Mouse (Mus musculus): ENCODE measurements around the gene Tnfsf8.

The Tnfsf8 gene

DNA sequence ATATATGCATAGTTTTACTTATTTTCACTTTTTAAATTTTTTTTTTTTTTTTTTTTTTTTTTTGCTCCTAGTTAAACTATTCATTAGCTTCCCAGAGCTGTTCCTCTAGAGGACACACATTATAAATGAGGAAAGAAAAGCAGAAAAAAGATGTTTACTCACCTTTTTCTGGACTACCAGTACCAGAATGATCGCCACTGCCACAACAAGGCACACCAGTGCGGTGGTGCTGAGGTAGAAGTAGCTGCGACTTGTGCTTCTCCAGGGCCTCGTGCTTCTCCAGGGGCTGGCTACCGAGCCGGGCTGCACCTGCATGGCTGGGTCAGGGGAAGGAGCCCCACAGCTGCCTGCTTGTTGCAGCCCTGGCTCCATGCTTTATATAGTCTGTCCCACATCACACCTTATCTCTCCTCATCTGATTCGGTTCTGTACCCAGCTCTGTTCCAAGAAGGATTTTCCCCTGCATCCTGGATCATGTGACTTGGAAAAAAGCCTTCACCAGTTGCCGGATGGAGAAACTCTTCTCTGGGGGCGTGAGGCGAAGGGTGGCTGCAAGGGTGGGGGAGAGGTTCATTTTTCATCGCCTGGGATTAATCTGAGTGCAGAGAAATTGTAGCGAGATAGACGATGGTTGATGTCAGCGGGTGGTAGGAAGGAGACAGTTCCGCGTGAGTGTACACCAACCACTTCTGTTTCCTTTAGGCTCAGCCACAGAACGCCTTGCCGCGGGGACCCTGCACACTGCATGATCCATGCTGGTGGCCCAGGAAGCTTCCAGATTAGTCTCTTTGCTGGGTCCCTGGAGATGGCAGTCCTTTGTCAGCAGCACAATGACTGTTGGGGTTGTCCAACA lies at the start of gene Tnfsf8:
Gene Tnfsf8, minus strand, starts transcription at position 660 of the 853 bp plus-strand sequence.
- no peak for DNase-seq

DNA sequence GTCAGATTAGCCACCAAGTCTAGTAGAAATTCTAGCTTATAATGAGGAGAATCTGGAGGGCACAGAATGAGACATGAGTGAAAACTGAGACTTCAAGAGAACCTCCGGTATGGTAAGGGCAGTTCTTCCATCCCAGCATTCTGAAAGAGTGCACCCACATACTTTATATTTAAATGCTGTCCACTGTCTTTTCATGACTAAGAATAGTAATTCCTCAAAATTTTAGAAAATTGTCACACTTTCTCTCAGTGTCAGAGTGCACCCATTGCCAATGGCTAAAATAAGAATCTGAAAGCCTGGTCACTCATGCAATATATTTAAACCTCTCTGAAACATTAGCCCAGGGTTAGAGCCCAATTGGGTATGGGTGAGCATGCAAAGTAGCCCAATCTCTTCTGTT lies 47.4 kb upstream of the Tnfsf8 start:
- DNase-seq = no peak

GRCm38 (mm10) chr4:63907473-63907872 lies 46.3 kb upstream of the Tnfsf8 start:
- DNase-seq = no peak

DNA sequence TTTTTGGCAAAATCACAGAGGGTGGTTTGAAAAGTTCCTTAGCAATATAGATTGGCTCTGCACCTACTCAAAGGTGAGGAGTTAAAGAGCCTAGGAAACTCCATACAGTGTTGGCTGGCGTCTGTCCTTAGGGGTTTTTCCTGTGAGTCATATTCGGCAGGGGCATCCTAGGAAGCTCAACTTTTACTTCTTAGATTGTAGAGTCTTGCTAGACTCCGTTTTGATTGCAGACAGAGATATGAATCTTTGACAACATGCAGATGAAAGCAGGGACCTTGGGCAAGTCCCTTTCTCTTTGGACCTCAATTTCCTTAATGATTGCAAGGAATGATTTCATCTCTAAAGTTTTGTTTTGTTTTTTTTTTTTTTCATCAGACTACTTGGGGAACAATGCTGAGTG lies 44.9 kb upstream of the Tnfsf8 start:
- DNase-seq = no peak

DNA sequence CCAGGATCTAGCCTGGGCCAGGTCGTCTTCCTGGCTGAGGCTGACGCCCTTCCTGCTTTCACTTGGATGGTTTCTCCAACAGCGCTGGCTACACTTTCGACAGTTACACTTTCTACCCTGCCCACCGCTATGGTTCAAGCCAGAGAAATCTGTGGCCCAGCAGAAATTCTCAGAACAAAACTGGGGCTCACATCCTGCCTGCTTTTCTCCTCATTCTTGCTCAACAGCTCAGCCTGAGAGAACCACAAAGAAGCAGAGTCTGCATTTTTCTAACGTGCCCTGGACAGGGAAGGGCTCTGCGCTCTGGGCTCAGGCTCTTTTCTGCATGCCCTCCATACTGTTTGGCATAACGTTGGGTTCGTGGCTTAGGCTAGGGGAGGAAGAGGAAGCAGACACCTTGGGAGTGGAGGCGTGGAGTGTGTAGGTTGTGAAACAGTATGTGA lies 38.0 kb upstream of the Tnfsf8 start:
- DNase-seq = no peak

GRCm38 (mm10) chr4:63897152-63897551 lies 36.0 kb upstream of the Tnfsf8 start:
- DNase-seq = no peak

- DNase-seq = no peak
Measured at GRCm38 (mm10) chr4:63886156-63886555, 25.0 kb upstream of the Tnfsf8 start.

- DNase-seq = no peak
Measured at GRCm38 (mm10) chr4:63876720-63877119, 15.6 kb upstream of the Tnfsf8 start.

DNA sequence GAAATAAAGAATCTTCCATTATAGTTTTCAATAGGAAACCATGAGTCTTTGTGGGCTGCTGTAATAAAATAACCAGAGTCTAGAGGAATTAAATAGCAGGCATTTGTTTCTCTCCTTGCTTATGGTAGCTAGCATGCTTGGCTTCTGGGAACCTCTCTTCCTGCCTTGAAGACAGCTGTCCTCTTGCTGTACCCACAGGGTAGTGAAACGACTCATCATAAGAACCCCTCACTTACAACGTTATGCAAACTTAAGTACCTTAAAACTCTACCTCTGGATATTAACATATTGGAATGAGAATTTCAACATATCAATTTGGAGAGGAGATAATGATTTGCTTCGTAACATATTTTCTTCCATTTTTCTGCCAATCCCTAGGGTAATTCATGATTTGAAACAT lies 14.3 kb upstream of the Tnfsf8 start:
- no peak for DNase-seq

- DNase-seq = no peak
Measured at GRCm38 (mm10) chr4:63870678-63871077, 9.5 kb upstream of the Tnfsf8 start.

DNA sequence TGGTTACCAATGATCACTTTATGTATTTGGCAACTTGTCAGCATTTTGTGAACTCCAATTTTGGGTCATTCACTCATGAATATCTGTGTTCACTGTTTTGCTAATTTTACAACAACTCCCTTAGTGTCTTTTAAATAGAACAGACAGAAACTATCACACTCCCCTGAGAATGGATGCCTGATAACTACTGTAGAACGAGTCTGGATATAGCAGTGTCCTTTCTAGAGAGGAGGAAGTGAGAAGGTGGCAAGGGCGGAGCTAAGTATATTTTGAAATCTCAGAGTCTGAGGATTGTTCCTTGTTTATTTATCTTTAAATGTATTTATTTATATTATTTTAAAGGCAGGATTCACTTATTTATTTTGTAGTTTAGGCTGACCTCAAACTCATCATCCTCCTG lies 7.6 kb upstream of the Tnfsf8 start:
- DNase-seq = no peak

GRCm38 (mm10) chr4:63862953-63863352 lies 1.8 kb upstream of the Tnfsf8 start:
- no peak for DNase-seq

DNA sequence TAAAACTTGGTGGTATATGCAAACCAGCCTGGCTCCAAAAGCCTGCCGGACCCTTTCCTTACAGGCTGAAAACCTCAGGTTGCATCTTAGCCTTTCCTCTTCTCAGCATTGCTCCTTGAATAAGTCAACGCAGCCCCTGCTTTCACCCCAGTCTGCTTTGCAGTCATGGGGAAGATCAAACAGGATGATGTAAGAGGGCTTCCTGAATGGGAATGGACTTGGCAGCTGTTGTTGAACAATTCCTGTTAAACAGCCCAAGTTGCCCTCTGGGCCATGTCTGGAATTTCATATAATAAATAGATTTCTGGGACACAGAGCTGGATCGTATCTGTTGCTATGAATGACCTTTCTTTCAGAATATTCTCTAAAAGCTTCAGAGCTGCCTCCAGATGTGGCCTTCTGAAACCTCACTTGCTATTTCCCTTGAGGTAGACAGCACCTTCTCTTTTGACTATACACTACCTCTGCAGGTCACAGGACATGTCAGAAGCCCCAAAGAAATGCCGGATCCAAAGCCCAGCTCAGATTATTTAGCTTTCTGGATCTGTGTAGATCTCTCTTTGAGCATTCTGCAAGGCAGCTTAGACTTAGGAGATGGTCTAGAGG lies 1.0 kb upstream of the Tnfsf8 start:
- peak; percentile 5 for DNase-seq

DNA sequence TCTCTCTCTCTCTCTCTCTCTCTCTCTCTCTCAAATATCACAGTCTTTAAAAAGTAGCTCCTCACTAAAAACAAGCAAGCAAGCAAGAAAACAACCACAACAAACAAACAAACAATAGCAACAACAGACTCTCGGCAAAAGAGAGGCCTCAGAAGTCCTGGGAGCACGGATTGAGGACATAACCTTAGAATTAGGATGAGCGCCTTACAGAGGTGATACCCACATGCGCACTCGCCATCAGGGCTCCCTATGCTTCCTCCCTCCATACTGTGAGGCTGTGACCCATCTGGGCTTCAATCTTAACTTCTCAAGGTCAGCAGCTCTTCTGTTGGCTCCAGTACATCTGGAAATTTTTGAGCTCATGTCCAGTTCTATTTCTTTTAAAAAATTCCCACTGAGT lies 911 bp downstream of the Tnfsf8 start:
- DNase-seq = no peak

DNA sequence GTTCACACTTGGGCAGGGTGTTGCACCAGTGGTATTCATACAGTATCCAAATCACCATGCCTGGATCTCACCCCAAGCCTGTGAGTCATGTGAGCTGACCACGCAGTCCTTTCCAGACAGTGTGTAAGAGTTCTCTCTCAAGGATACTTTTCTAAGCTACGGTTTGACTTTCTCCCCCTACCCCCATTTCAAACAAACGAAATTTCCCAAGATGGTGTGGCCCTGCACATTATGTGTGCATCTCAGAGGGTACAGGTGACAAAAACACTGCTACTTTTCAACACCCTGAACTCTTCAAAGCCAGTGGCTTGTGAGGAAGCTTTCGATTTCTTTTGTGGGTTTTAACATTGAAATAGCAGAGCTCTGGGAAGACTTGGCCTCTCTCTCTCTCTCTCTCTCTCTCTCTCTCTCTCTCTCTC lies 1.4 kb downstream of the Tnfsf8 start:
- no peak for DNase-seq

DNA sequence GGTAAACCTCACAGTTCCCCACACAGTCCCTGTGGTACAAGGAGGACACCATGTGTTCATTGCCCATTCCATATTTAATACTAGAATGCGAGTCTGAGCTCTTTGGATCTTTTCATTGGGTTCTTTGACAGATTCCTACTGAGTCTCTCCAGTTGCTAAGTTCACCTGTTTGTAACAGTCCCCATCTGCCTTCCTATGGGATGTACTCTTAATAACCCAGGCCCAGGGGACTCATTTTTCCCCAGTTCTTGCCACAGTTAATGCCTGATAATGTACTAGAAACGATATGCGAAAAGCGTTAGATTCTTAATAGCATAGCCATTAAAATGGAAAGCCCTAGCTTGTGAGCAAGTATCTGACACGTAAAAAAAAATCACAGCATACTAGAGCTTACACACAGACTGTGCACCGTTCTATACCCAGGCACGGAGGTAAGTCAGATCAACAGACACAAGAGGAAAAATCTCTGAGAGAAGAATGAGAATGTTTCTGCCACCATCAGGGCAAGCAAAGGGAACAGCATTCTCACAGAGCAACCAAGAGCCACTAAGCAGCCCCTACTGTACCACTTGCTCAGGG lies 2.4 kb downstream of the Tnfsf8 start:
- DNase-seq = no peak

DNA sequence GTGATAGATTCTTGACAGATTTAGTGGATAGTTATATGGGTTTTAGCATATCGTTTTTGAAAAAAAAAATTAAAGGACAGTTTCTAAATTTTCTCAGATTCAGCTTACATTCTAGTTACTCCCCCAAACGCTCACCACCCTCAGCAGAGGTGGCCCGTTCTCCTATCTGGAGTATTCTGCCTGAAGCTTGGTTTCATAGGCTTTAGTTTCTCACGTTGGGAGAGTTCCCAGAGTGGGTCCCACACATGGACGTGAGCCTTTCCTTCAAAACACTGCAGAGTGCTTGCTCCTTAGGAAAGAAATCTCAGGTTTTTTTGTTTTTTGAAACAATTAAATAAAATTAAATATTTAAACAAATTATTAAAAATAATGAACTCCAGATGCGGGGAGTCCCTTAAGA lies 4.4 kb downstream of the Tnfsf8 start:
- DNase-seq = no peak

DNA sequence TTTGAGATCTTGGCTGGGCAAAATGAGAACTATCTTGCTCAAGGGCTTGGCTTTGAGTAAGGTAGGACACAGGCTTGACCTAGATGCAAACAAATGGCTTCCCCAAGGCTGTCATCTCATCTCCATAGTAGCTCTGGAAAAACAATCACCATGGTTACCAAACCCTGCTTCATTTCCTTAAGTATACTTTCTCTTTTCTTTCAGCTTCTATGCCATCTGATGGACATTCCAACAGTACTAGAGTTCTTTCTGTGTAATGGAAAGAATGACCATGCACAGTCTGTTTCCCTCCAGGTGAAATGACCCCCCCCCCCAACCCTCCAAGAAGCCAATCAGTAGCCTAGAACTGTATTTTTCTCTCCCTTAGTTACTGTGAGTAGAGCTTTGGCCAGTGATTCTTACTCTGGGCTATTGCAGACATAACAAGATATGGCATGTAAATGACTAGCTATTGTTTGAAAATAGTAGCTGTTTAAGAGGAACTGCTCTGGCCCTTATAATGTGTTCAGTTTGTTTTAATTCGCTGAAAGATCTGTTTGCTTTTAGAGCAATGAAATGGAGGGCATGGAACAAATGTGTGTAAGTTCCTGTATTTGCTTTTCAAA lies 7.3 kb downstream of the Tnfsf8 start:
- DNase-seq = no peak

DNA sequence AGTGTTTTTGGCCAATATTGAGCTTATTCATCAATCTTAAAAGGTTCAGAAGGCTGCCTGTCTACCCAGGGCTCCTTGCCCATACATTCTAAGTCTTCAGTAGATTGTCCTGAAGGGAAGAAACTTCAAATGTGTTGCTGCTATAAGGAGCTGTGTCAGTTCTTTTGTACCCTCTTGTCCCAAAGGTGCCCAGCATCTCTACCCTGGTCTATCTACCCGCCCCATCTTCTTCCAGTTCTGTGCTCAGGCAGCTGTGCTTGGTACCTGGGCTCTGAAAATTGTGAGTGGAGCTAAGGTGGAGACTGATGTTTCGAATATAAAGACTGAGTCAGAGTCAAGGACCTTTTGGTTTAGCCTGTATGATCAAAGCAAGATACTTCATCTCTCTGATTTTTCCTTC lies 11.1 kb downstream of the Tnfsf8 start:
- DNase-seq = no peak

DNA sequence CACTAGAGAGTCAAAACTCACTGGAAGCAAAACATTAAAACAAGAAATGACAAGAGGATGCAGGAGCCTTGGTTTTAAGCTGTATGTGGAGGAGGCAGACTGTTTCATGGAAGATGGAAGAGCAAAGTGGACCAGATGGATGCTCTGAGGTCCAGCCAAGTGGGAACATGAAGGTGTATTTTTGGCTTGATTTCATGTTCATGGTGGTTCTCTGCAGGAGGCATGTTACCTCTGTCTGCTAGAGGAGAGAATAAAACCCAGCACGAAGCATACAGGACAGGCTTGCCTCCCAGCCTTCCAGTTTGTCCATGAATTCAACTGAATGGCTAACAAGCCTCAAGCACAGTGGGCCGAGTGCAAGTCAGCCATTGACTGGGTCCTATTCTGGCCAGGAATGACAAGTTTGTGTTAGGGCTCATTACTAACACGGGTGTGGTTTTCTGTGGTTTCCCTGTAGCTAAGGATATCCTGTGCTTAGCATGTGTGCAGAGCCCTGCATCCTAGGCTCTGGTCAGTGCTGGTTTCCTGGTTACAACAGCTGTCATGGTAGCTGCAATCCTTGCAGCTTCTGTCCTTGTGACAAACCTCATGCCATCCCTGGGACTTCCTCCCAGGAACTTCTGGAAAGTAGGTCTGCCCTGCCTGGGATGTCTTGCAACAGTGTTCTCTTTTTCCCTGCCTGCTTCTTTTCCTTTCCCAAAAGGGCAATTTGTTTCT lies 14.1 kb downstream of the Tnfsf8 start:
- no peak for DNase-seq

DNA sequence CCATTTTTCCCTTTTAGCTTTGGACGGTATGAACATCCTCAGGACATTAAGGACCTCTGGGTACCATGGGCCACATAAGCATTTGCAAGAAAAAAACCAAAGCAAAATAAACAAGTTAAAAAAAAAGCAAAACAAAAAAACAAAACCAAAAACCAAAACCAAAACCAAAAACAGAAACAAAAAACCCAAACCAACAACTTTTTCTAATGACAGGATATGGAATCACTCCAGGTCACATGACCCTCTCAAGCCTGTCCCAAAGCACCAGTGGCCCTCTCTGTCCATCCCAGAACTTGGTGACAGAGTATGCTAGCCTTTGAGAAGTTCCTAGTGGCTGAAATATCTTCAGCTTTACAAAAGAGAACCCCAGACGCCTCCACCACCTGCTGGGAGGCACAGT lies 15.4 kb downstream of the Tnfsf8 start:
- no peak for DNase-seq

DNA sequence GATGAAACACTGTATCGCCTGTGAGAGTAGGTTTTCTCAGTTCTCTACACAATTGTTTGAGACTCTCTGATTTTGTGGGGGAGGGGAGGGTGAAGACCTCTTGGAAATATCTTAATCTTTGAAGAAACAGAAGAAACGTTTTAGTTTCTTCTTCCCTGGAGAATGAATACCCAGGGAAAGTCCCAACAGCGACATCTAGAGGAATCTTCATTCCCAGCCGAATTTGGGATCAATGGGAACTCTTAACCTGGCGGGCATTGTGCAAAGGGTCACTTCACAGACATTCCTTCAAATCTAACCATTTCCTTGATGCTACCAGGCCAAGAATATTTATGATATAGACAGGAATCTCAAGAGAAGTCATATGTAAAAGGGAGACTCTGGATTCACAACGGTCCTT lies 17.2 kb downstream of the Tnfsf8 start:
- peak; percentile 47 for DNase-seq

GRCm38 (mm10) chr4:63842278-63842677 lies 18.9 kb downstream of the Tnfsf8 start:
- DNase-seq = no peak
